Mouse (Mus musculus): ENCODE results near the gene Hist1h2bh.

Hist1h2bh gene

DNA sequence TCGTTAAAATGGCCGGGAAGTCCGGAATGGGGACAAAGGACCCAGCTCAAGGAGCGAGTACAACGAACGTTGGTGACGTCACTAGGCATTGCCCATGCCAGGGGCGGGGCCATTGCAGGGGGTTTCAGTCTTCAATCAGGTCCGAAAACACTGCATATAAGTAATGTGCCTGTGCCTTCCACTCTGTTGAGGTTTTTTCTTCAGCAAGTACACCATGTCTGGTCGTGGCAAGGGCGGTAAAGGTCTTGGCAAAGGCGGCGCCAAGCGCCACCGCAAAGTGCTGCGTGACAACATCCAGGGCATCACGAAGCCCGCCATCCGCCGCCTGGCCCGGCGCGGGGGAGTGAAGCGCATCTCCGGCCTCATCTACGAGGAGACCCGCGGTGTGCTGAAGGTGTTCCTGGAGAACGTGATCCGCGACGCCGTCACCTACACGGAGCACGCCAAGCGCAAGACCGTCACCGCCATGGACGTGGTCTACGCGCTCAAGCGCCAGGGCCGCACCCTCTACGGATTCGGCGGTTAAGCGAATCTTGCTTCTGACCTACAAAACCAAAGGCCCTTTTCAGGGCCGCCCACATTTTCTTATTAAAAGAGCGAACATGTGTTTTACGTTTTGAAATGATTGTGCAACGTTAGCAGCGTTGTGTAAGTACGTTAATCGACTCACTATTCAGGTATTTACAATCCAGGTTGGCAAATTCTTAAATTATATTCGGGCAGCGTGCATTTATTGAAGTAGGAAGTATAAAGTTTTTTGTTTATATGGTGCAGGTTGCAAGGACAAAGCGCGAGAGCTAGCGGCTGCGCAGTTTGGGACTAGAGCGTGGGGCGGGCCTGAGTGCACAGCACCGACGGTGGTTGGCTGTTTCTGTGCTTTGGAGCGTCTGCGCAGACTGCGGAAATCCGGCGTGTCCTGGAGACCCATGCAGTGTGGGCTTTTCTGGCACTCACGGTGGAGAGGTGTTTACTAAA lies 12.0 kb downstream of the Hist1h2bh start, which contains the start of gene Hist1h4h:
Gene Hist1h4h (plus strand): TSS at position 150 of the 975 bp plus-strand sequence.
- peak; percentile 96 for DNase-seq (ENCODE audit: low spot score)

DNA sequence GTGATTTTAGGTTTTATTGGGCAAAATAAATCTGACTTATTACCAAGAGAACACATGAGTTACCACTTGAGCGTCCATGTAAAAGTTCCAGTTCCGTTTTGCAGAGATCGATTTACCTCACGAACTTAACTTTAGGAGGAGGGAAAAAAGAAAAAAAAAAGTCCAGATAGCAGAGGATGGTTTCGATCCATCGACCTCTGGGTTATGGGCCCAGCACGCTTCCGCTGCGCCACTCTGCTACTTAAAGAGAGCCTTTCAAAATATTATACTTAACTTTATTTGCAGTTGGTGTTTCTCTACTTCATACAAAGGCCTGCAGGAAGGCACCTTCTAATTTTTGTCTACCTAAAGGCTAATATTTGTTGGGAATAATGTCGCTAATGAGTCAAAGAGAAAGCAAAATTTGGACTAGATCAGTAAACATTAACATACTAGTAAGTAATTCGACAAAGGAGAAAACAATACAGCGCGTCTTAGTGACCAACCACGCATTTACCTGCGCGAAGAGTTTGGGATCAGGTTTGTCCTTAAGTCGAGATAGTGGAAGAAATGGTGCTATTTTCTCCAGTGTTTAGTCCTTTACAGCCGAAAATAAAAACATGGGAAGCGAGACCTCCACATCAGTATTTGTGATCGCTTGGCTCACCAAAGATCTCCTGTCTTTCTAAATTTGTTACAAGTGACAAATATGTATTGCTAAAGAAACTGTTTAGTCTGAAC lies 12.9 kb downstream of the Hist1h2bh start:
- DNase-seq (ENCODE audit: low spot score), result peak; percentile 75

DNA sequence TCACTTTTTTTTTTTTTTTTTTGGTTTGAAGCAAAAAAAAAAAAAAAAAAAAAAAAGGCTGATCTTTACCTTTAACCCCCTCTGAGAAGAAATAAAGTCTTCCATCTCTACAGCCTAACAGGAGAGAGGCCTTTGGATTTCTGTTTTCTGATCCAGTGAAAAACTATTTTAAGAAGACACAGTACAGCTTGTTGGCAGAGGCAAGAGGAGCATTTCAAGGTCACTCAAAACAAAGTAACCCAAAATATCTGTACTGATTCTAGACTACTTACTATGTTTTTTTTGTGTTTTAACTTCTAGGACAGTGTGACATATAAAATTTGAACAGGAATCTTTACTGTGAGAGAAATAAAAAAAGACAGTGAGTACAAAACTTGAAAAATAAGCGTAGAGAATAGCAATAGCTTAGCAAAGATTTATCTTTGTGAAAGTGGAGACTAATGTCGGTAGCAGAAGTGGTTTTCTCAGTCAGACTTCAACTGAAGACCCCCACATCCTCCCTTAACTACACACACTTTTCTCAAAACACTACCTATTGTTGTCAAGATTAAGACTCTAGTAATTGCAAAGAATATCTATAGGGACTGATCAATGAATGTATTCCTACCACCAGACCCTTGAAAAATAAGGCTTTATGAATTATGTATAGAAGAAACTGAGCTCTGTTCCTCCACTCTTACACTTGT lies 13.6 kb downstream of the Hist1h2bh start:
- no peak for DNase-seq (ENCODE audit: low spot score)

DNA sequence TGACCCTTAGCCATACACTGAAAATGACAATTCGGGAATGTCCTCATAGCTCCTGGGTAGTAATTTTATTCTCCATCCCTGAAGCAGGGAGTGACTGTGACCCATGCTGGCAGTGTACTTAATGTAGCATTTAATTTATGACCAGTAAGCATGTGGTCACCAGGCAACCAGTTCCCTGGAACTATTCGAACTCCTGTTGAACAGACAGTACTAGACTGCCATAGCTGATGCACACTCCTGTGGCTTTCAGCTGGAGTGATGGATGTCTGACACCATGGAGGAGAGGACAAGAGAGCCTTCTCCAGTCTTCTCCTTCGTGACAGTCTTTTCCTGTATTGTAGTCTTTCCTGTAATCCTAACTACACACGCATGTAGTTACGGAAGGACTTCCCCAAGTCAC lies 14.2 kb downstream of the Hist1h2bh start:
- DNase-seq (ENCODE audit: low spot score), result no peak

DNA sequence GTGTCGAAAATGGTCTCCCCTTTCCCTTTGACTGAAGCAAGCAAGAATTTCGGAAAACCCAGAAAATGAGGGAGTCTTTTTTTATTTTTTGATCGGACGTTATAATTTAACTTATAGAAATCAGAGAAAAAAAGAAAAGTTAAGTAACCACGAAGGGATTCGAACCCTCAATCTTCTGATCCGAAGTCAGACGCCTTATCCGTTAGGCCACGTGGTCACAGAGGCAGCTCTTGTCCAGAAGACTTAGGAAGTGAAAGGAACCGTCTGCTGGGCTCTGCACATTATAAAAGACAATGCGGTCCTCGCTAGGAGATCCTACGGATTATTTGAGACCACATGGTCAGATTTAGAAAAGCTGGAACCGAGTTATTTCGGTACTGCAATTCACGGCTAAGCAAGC lies 16.9 kb downstream of the Hist1h2bh start:
- peak; percentile 94 for DNase-seq (ENCODE audit: low spot score)

DNA sequence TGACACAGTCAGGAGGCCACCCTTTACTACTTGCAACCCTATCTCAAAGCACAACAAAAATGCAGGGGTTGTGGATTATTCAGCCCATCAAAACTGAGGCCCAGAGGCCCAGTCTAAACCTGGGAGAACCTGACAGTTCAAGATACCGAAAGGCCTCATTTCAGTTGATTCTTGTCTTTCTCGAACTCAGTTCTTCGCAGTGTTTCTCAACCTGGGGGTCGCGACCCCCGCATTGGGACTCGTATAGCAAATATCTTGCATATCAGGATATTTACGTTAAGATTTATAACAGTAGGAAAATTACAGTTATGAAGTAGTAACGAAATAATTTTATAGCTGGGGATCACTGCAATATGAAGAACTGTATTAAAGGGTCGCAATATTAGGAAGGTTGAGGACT lies 17.3 kb downstream of the Hist1h2bh start:
- DNase-seq (ENCODE audit: low spot score), result peak; percentile 67

DNA sequence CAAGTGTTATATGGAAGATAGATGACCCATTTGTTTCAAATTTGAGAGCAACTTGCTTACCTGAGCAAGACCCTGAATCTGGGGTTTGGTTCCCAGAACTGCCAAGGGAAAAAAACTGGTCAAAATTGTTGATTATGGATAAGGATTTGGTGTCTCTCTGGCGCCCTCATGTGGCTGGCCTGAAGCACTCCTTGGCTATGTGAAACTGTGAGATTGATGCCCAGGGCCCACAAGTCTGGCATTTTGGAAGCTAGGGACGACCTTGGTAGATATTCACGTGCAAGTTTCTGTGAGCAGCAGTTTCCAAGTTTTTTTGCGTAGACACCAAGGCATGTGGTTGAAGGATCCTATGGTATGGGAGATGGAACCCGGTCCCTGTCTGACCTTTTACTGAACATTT lies 18.5 kb downstream of the Hist1h2bh start:
- DNase-seq (ENCODE audit: low spot score), result peak; percentile 83

DNA sequence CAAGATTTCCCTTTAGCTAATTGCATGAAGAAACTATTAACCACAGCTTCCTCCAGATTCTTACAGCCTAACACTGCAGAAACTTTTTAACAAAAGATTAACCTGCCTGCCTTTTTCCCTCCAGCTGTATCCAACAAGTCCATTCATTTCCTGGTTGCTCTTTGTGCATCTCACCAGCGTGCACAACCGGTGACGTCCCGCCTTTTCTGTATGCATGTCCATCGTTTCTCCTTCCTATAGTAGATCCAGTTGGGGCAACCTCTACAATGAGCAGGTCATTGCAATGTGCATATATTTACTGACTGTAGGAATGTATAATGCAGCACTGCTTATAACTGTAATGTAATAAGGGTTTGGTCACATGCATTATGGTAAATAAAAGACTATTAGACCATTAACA lies 19.2 kb downstream of the Hist1h2bh start:
- no peak for DNase-seq (ENCODE audit: low spot score)

DNA sequence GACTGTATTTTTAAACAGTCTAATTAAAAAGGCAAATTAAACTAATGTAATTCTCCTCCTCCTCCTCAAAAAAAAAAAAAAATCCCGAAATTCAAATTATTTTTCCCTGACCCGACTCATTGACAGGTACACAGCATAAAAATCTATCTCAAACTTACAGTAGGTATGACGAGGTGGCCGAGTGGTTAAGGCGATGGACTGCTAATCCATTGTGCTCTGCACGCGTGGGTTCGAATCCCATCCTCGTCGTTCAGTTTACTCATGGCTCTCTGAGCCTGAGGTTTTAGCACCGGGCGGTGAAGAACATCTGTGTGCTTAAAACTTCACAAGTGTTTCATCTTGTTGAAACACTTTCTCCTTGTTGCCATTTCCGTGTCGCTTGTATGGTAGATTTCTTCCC lies 21.5 kb downstream of the Hist1h2bh start:
- DNase-seq (ENCODE audit: low spot score), result peak; percentile 77

DNA sequence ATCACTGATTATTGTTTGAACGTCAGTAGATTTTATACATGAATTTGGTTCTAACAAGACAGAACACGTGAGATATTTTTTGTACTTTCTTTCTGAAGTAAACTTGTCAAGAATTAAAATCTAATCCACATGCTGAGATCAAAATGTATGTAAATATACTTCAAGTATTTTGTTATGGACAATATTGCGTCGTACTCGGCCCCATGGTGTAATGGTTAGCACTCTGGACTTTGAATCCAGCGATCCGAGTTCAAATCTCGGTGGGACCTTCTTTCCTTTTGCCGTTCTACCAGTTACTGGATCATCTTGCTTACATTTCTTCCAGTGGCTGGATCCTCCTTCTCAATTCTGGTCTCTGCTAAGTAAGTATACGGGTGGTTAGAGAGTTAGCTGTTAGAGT lies 23.8 kb downstream of the Hist1h2bh start:
- DNase-seq (ENCODE audit: low spot score), result peak; percentile 85

DNA sequence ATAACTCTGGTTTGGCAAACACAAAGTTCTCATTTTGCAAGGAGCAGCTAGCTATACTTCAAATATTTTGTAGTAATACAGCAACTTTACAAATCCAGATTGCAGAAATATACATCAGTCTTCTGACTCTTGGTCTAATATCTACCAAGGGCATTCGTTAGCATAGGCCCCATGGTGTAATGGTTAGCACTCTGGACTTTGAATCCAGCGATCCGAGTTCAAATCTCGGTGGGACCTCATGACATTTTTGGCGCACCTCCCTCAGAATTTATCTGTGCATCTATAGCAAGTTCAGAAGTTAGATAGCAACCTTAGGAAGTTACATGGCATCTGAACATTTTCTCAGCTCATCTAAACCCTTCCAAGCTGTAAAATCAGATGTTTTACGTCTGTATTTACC lies 24.3 kb downstream of the Hist1h2bh start:
- DNase-seq (ENCODE audit: low spot score), result peak; percentile 85

DNA sequence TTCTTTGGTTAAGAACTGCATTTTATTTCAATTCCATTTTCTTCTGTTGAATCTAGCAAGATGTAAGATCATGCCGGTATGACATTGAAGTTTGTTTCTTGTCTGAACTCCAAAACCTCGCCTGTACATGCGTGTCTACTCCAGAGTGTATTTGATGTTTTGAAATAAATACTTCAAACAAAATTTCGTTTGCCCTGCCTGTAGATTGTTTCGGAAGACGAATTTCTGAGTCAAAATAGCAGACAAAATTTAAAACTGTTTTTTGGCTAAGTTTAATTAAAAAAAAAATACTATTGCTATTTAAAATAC lies 24.9 kb downstream of the Hist1h2bh start:
- no peak for DNase-seq (ENCODE audit: low spot score)

DNA sequence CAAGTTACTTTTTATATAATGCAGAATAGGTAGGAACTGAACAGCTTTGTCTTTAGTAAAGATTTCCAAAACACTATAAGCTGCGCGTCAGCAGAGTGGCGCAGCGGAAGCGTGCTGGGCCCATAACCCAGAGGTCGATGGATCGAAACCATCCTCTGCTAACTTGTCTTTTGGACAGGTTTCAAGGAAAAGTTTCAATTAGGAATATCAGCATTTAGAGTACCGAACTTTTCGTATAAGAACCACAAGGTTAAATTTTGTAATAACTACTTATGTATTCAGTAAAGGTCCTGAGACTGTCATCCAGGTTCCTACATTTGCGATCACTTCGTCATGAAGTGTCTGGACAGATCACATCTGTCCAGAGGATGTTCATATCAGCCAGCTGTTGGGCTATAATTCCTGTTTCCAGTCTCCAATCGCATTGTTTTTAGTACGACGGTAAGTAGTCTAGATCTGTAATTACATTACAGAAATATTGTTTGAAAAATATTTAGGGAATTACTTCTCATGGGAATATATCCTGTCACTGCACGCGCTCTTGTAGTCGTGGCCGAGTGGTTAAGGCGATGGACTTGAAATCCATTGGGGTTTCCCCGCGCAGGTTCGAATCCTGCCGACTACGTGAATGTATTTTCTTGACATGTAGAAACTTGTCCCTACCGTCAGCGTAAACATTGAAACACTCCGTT lies 25.4 kb downstream of the Hist1h2bh start:
- DNase-seq (ENCODE audit: low spot score), result peak; percentile 86

DNA sequence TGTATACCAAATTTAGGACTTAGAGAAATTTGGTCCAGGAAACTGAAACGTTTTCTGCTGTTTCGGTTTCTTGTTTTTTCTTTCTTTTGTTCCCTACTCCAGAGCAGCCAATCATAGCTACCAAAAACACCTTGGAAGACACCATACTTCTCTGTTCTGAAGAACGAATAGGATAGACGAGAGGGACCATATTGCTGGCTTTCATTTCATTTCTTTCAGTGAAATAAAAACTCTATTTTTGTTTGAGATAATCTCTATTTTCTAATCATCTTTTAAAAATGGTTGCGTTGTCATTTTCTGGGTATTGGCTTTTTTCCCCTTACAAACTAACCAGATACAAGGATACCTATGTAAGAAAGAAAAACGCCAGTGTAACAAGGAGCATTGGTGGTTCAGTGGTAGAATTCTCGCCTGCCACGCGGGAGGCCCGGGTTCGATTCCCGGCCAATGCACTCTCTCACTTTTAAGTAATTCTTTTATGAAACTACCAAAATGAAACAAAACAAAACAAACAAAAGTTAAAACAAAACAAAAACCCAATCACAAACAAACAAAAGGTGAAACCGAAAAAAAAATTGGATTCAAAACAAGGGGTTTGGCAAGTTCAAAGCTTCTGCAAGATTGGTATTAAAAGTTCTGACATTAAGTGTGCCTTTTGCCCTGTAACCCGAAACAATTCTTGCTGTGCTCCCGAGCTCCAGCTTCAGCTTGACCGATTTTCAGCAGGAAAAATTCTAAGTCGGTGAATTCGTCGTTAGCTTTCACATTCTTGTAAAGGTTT lies 26.2 kb downstream of the Hist1h2bh start:
- peak; percentile 82 for DNase-seq (ENCODE audit: low spot score)

DNA sequence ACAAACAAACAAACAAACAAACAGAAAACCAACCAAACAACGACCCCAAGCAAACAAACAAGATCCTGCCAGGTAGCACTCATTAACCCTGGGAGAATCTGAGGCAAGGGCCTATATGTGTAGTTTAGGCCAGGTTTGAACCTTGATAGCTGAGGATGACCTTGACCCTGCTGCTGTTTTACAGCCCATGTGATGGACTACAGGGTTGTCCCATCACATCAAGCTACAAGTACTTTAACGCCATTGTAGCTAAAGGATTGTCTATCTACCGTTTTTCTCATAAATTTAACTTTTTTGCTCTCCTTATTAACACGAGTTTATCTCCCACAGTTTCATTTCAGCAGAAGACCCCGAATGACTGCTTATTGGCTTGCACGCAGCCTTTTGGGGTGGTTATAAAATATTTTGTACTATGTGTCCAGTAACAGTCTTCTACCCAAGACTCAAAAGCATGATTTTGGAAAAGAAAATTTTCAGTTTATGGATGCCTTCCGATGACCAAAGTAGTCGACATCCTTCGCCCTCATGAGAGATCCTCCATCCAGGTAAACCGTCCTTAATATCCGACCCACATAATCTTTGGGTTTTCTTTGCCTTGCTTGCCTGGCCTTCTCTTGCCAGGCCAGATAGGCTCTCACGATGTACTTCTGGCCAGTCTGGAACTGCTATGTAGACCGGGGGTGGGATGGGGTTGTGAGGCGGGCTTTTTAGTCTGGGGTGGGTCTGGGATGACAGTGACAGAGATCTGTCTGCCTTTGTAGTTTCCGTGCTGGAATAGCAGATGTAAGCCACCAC lies 27.2 kb downstream of the Hist1h2bh start:
- no peak for DNase-seq (ENCODE audit: low spot score)

DNA sequence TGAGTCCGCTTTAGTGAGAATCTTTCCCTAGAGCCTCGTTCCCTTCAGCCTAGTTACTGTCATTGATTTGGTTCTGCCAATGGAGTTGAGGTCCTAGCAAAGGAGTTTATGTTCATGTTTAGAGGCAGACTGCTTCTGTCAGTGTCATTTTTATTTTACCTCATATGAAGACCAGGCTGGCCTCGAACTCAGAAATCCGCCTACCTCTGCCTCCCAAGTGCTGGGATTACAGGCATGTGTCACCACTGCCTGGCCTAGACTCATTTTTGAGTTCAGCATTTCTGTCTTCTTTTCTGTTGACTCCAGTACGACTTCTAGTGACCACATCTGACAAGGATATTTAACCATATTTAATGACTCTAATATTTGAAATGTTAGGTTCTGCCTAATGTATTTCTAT lies 27.9 kb downstream of the Hist1h2bh start:
- DNase-seq (ENCODE audit: low spot score), result no peak

DNA sequence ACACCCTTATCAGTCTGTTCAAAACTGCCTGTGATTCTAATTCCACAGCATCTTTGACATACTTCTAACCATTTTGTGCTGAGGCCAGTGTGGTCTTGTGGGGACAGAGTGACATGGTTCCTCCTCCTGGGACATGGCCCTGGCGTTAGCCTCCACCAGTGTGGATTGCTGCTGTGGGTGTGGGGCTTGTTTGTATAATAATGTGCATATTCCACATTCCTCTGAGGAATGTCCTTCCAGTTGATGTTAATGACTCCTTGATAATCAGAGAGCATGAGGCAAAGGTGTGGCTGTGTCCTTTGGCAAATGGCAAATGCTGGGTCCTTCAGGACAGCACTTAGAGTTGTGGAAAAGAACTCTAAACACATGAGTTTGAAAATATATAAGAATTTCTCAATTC lies 29.7 kb downstream of the Hist1h2bh start:
- no peak for DNase-seq (ENCODE audit: low spot score)

DNA sequence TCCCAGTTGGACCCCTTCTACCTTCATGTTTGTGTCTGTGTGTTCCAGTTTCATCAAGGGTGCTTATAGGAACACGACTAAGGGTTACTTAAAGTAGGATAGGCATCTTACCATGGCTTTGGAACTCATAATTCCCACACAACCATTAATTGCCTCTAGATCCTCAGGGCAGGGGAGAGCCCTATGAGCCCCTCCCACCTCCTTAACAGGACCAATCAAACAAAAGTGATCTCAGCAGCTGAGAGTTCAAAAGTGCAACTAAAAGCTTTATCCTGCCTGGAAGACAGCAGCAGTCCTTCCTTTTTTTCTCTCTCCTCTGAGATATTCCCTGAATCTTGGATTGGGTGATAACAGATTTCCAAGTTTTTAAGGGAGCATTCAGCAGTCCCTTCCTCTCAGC lies 33.1 kb downstream of the Hist1h2bh start:
- no peak for DNase-seq (ENCODE audit: low spot score)

DNA sequence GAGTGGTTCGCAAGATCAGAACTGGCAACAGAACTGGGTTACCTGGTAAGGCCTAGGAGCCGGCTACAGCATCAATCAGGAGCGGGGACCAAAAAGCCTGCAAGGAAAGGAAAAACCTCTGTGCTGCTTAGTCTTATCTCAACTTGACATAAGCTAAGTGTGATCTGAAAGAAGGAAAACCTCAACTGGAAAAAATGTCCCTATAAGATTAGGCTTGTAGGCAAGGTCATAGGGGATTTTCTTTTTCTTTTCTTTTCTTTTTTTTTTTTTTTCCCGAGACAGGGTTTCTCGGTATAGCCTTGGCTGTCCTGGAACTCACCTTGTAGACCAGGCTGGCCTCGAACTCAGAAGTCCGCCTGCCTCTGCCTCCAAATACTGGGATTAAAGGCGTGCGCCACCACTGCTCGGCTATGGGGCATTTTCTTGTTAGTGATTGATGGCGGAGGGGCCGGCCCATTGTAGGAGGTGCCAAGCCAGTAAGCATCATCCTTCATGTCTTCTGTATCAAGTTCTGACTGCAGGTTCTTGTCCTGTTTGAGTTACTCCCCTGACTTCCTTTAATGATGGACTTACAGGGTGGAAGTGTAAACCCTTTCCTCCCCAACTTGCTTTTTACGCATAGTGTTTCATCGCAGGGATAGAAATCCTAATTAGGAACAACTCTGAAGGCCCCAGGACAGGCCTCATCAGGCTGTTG lies 36.2 kb downstream of the Hist1h2bh start:
- DNase-seq (ENCODE audit: low spot score), result peak; percentile 82

DNA sequence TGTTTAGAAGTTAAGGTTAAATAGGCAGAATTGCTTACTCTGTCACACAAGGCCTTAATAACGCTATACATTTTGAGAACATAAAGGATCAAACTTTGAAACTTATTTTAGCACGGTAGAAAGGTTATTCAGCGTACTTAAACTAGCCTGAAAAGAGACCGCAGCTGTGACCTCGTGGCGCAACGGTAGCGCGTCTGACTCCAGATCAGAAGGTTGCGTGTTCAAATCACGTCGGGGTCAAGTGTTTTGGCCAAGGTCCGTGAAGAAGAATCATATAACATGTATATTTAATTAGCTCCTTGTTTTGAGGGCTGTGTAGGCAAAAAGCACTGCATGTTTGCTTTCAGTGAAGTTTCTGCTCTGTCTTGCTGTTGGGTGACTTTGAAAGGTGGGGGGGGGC lies 36.8 kb downstream of the Hist1h2bh start:
- DNase-seq (ENCODE audit: low spot score), result peak; percentile 80

Measured in MN1 (cell line).